Mouse (Mus musculus): Measurements from ENCODE around the gene Plcd3.

DNA sequence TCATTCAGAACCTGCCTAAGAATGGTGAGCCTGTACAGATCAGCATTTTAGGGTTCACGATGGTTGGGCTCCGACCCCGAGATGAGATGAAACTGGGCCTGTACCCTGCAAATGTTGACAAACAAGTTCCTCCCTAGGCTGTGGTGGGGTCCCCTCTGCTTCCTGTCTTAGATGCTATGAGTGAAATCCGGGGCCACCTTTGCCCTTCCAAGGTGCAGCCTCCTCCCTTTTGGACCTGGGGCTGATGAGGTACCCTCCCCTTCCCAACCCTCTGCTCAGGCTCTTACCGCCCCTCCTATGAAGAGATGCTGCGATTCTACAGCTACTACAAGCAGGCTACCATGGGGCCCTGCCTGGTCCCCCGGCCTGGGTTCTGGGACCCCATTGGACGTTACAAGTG is 2.2 kb upstream of the Plcd3 start:
- TF ChIP-seq GATA1 (IDR thresholded peaks at IDR 0.05; ENCODE audit: borderline replicate concordance, low read length) (no peak), FLI1 (IDR thresholded peaks at IDR 0.05; ENCODE audit: low read length) (no peak)

Data from megakaryocyte, embryonic 14.5 days (primary cell).